Mouse (Mus musculus): ENCODE results near the gene Cfap74. TPM values are rescaled to one million over a fixed set of nuclear protein-coding genes. Genes with fewer than 3 reads are reported as not detected.

Gene Cfap74
- polyA plus RNA-seq, 1 experiment from 2014 or later, result 4.5 TPM

DNA sequence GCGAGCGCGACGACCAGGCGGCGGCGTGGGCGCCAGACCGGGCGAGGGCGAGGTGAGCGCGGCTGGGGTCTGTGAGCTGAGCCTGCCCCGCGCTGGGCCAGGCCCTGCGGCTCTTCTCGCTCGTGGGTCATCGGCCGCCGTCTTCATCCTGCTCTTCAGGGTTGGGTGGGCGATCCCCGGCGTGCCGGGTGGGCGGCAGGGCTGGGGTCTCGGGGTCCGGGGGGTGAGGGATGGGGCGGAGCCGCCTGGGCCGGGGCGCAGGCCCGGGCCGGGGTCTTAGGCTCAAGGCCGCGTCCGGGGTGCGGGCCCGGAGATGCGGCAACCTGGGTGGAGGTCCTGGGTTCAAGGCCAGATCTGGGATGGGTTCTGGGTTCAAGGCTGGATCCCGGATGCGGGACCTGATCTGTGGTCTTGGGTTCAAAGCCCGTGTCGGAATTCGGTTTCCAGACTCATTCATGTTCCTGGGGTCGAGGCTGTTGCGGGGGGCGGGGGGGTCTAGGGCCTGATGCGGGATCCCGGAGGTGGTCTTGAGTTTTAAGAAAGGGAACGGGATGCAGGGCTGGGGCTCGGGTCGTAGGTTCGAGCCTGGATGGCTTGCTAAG, 82.6 kb downstream of the Cfap74 start:
- Histone ChIP-seq H3K4me1 (ENCODE audit: control insufficient read depth, insufficient read depth, low read length) (peaks cover 32% of the 10 kb centered on the region), H3K27me3 (replicated peaks; ENCODE audit: control insufficient read depth, insufficient read depth, low read length) (no peaks in the 10 kb centered on the region), H3K4me2 (ENCODE audit: low read length) (peak overlapping the region; percentile 77), H3K27ac (ENCODE audit: low read depth, low read length) (peak overlapping the region; percentile 94), H3K36me3 (ENCODE audit: control insufficient read depth, insufficient read depth, low read length) (no peaks in the 10 kb centered on the region), H3K9me3 (replicated peaks; ENCODE audit: control insufficient read depth, low read length) (no peaks in the 10 kb centered on the region), H3K4me3 (ENCODE audit: low read depth, low read length) (peak overlapping the region; percentile 99), H3K9ac (ENCODE audit: low read length) (peak overlapping the region; percentile 100)
- ATAC-seq (peak; percentile 57), DNase-seq (ENCODE audit: low spot score) (peak; percentile 44)
- under 1% methylated on average over 47 of the region's 54 CpGs for WGBS

DNA sequence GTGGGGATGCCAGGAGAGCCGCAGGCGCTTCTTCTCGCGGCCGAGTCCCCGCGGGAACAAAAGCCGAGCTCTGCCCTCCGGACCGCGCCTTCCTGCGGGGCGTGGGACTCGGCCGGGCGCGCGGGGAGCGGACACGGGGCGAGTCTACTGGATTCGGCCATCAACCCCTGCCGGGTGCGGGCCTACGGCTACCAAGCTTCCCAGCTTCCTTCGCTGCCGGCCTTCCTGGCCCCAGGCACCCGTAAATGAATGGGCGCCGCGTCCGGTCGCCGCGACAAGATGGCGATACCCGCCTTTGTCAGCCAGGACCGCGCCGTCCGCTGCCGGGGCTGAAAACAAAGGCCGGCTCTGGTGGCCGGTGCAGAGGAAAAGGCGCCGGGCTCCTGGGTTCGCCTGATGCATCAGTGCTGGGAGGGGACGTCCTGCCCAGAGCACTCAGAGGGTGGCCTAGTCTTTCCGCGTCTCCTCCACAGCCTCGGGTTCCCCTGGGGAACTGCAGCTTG, 83.2 kb downstream of the Cfap74 start:
- WGBS, result under 1% methylated on average over 50 of the region's 51 CpGs
- peak overlapping the region; percentile 100 for H3K9ac ChIP-seq (ENCODE audit: low read length)
- H3K27me3 ChIP-seq (replicated peaks; ENCODE audit: control insufficient read depth, insufficient read depth, low read length), result no peaks in the 10 kb centered on the region
- peak overlapping the region; percentile 77 for H3K4me2 ChIP-seq (ENCODE audit: low read length)
- ATAC-seq (peak; percentile 33), DNase-seq (ENCODE audit: low spot score) (peak; percentile 52)
- H3K36me3 ChIP-seq (ENCODE audit: control insufficient read depth, insufficient read depth, low read length), result no peaks in the 10 kb centered on the region
- peaks cover 32% of the 10 kb centered on the region for H3K4me1 ChIP-seq (ENCODE audit: control insufficient read depth, insufficient read depth, low read length)
- H3K27ac ChIP-seq (ENCODE audit: low read depth, low read length), result peak overlapping the region; percentile 94
- peak overlapping the region; percentile 99 for H3K4me3 ChIP-seq (ENCODE audit: low read depth, low read length)
- H3K9me3 ChIP-seq (replicated peaks; ENCODE audit: control insufficient read depth, low read length), result no peaks in the 10 kb centered on the region

DNA sequence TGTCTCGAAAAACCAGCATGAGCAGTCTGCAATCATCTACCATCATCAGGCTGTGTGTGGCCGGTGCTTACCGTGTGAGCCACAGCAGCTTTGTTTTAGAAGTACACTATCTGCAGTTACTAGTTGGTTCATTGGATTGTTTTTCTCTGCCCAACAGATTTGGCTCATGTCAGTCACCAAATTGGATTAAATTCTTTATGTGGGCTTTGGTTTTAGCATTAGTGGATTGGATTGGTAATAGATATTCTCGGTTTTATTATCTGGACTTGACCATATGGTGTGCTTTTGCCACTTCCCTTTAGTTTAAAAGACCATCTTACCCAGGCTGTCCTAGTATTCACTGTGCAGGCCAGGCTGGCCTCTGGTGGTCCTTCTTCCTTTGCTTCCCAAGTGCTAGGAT, 85.9 kb downstream of the Cfap74 start:
- DNase-seq (ENCODE audit: low spot score) (no peak), ATAC-seq (no peak)
- H3K4me1 ChIP-seq (ENCODE audit: control insufficient read depth, insufficient read depth, low read length), result peaks cover 25% of the 10 kb centered on the region
- H3K27ac ChIP-seq (ENCODE audit: low read depth, low read length), result no peak overlapping the region
- 68% methylated on average over 4 of the region's 4 CpGs for WGBS
- no peaks in the 10 kb centered on the region for H3K9me3 ChIP-seq (replicated peaks; ENCODE audit: control insufficient read depth, low read length)
- H3K4me2 ChIP-seq (ENCODE audit: low read length), result 0 out of 2 replicates have a peak overlapping the region, but pooled peaks have one; percentile 2
- H3K36me3 ChIP-seq (ENCODE audit: control insufficient read depth, insufficient read depth, low read length), result no peaks in the 10 kb centered on the region
- H3K27me3 ChIP-seq (replicated peaks; ENCODE audit: control insufficient read depth, insufficient read depth, low read length), result no peaks in the 10 kb centered on the region
- H3K9ac ChIP-seq (ENCODE audit: low read length), result peak overlapping the region; percentile 25; the same call in 1 of the 2 replicates
- no peak overlapping the region for H3K4me3 ChIP-seq (ENCODE audit: low read depth, low read length)

DNA sequence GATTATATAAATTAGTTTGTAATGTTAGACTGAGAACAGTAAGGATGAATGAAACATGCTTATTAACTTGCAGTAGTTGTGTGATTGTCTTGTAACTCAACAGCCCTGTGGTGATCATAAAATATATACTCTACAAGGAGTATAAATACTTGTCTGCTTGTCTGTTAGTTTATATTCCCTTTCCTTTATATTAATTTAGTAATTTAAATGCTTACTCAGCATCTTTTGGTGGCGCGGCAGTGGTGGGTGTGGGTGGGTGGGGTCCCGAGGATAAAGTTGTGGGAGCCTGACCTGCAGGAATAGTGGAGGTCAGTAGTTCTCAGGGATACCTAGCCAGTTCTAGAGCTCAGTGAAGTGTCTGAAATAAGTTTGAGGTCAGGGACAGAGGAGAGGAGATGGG, 89.0 kb downstream of the Cfap74 start:
- ATAC-seq (no peak), DNase-seq (ENCODE audit: low spot score) (no peak)
- Histone ChIP-seq H3K4me3 (ENCODE audit: low read depth, low read length) (no peak overlapping the region), H3K27me3 (replicated peaks; ENCODE audit: control insufficient read depth, insufficient read depth, low read length) (no peaks in the 10 kb centered on the region), H3K9ac (ENCODE audit: low read length) (no peak overlapping the region), H3K4me2 (ENCODE audit: low read length) (no peak overlapping the region), H3K27ac (ENCODE audit: low read depth, low read length) (no peak overlapping the region), H3K9me3 (replicated peaks; ENCODE audit: control insufficient read depth, low read length) (no peaks in the 10 kb centered on the region), H3K36me3 (ENCODE audit: control insufficient read depth, insufficient read depth, low read length) (no peaks in the 10 kb centered on the region), H3K4me1 (ENCODE audit: control insufficient read depth, insufficient read depth, low read length) (peaks cover 18% of the 10 kb centered on the region)
- WGBS, result 93% methylated on average over 3 of the region's 3 CpGs

DNA sequence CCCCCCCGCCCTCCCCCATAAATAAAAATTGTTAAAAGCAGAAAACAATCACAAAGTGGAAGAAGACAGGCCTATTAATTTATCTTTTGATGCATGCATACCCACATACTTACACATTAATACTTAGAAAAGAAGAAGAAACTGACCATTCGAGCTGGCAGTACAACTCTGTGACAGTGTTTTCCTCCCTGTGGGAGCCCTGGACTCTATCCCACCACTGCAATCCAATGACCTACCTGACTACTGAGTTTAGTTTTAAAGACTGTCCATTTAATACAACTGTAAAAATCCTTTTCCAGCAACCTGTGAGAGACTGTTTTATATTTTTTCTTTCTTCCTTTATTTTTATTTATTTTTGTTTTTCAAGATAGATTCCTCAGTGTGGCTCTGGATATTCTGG, 92.1 kb downstream of the Cfap74 start:
- Histone ChIP-seq H3K4me1 (ENCODE audit: control insufficient read depth, insufficient read depth, low read length) (peaks cover 6% of the 10 kb centered on the region; the same call in 1 of the 2 replicates), H3K27me3 (replicated peaks; ENCODE audit: control insufficient read depth, insufficient read depth, low read length) (no peaks in the 10 kb centered on the region), H3K36me3 (ENCODE audit: control insufficient read depth, insufficient read depth, low read length) (no peaks in the 10 kb centered on the region), H3K9ac (ENCODE audit: low read length) (no peak overlapping the region), H3K4me3 (ENCODE audit: low read depth, low read length) (no peak overlapping the region), H3K9me3 (replicated peaks; ENCODE audit: control insufficient read depth, low read length) (no peaks in the 10 kb centered on the region), H3K27ac (ENCODE audit: low read depth, low read length) (no peak overlapping the region), H3K4me2 (ENCODE audit: low read length) (no peak overlapping the region)
- no peak for DNase-seq (ENCODE audit: low spot score)
- ATAC-seq, result no peak
- 70% methylated on average over 2 of the region's 2 CpGs for WGBS

DNA sequence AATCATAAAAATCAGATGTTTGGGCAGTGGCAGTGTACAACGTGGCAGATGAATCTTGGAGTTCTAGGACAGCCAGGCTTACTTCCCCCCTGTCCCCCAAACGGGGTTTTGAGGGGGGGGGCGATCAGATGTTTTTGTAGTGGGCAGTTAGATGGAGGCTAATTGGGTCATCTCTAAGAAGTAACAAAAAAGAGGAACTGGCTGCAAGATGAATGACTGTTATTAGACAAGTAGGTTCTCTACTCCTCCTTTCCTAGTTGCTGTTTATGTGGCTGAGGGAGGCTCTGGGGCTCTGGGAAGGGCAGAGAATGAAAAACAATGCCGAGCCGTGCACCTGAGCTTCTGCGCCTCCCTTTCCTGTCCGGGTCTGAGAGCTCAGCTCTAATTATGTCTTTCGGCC, 96.1 kb downstream of the Cfap74 start:
- H3K9me3 ChIP-seq (replicated peaks; ENCODE audit: control insufficient read depth, low read length), result no peaks in the 10 kb centered on the region
- WGBS, result 74% methylated on average over 8 of the region's 8 CpGs
- H3K4me1 ChIP-seq (ENCODE audit: control insufficient read depth, insufficient read depth, low read length), result peaks cover 6% of the 10 kb centered on the region; the same call in 1 of the 2 replicates
- H3K4me3 ChIP-seq (ENCODE audit: low read depth, low read length), result no peak overlapping the region
- no peak overlapping the region for H3K4me2 ChIP-seq (ENCODE audit: low read length)
- DNase-seq (ENCODE audit: low spot score), result no peak
- no peak overlapping the region for H3K27ac ChIP-seq (ENCODE audit: low read depth, low read length)
- no peaks in the 10 kb centered on the region for H3K36me3 ChIP-seq (ENCODE audit: control insufficient read depth, insufficient read depth, low read length)
- no peak overlapping the region for H3K9ac ChIP-seq (ENCODE audit: low read length)
- no peaks in the 10 kb centered on the region for H3K27me3 ChIP-seq (replicated peaks; ENCODE audit: control insufficient read depth, insufficient read depth, low read length)
- ATAC-seq, result no peak

DNA sequence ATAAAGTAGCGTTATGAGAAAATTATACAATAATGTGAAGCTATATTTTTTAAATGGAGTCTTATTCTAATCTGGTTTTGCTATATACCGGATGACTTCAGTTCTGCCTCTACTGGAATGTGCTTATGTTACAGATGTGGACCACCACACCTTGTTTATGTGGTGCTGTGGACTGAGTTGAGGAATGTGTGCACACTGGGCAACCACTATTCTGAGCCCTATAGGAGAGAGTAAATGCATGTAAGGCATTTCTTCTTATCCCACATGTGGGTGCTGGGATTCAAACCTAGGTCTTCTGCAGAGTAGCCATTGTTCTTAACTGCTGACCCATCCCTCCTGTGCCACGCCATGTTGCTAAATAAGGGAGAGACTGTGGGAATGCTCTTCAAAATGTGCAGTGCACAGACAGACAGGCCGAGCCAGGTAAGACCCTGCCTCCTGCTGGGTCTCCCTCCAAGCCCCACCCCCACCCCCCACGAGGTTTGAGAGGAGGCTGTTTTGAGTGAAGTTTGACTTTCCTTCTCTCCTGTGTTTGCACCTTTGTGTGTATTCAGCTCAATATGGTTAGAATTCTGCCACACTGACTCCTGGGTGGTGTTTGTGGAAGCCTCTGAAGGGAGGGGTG, 96.8 kb downstream of the Cfap74 start:
- no peaks in the 10 kb centered on the region for H3K27me3 ChIP-seq (replicated peaks; ENCODE audit: control insufficient read depth, insufficient read depth, low read length)
- ATAC-seq (no peak), DNase-seq (ENCODE audit: low spot score) (no peak)
- no peak overlapping the region for H3K4me3 ChIP-seq (ENCODE audit: low read depth, low read length)
- H3K4me1 ChIP-seq (ENCODE audit: control insufficient read depth, insufficient read depth, low read length), result peaks cover 6% of the 10 kb centered on the region
- no peak overlapping the region for H3K4me2 ChIP-seq (ENCODE audit: low read length)
- no peak overlapping the region for H3K27ac ChIP-seq (ENCODE audit: low read depth, low read length)
- no peaks in the 10 kb centered on the region for H3K9me3 ChIP-seq (replicated peaks; ENCODE audit: control insufficient read depth, low read length)
- WGBS, result 78% methylated on average over 5 of the region's 5 CpGs
- H3K9ac ChIP-seq (ENCODE audit: low read length), result no peak overlapping the region
- no peaks in the 10 kb centered on the region for H3K36me3 ChIP-seq (ENCODE audit: control insufficient read depth, insufficient read depth, low read length)

DNA sequence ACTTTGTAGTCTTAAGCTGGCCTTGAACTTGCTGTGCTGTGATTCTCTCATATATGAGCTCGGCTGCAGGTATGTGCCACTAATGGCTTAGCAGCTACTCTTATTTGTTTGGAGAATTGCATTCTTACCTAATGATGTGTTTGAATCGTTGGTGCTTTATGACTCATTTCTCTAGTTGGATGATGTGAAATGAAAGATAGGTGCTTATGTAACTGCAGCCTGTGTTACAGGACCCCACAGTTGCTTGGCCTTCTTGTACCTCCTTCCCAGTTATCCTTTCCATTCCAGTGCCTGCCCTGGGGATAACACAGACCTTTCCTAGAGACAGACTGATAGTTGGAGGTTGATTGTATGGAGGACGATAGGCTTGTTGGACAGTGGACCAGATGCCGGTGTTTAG, 99.6 kb downstream of the Cfap74 start:
- peaks cover 6% of the 10 kb centered on the region for H3K4me1 ChIP-seq (ENCODE audit: control insufficient read depth, insufficient read depth, low read length)
- H3K4me2 ChIP-seq (ENCODE audit: low read length), result no peak overlapping the region
- DNase-seq (ENCODE audit: low spot score) (no peak), ATAC-seq (no peak)
- H3K27me3 ChIP-seq (replicated peaks; ENCODE audit: control insufficient read depth, insufficient read depth, low read length), result no peaks in the 10 kb centered on the region
- no peaks in the 10 kb centered on the region for H3K9me3 ChIP-seq (replicated peaks; ENCODE audit: control insufficient read depth, low read length)
- H3K4me3 ChIP-seq (ENCODE audit: low read depth, low read length), result no peak overlapping the region
- H3K36me3 ChIP-seq (ENCODE audit: control insufficient read depth, insufficient read depth, low read length), result no peaks in the 10 kb centered on the region
- H3K9ac ChIP-seq (ENCODE audit: low read length), result no peak overlapping the region
- WGBS, result 88% methylated on average over 4 of the region's 4 CpGs
- H3K27ac ChIP-seq (ENCODE audit: low read depth, low read length), result no peak overlapping the region

DNA sequence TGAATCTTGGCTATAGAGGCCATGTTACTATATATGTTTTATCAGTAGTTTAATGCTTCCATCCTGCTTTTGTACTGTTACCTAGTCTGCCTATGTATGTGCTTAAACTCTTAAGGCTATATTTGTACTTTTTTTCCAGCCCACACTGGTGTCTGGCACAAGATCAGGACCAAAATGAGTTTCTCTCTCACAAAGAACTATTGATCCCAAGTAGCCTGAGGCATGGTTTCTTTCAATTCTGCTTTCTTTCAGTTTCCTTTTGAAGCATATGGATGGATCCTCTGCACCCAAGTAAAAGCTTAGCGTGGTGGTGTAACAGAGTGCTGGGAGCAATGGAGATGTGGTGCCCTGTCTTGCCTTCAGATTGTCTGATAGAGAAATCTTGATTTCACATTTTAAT, 102.0 kb downstream of the Cfap74 start:
- Histone ChIP-seq H3K27ac (ENCODE audit: low read depth, low read length) (no peak overlapping the region), H3K4me2 (ENCODE audit: low read length) (no peak overlapping the region), H3K4me1 (ENCODE audit: control insufficient read depth, insufficient read depth, low read length) (no peaks in the 10 kb centered on the region; the same call in 1 of the 2 replicates), H3K9ac (ENCODE audit: low read length) (no peak overlapping the region), H3K9me3 (replicated peaks; ENCODE audit: control insufficient read depth, low read length) (no peaks in the 10 kb centered on the region), H3K27me3 (replicated peaks; ENCODE audit: control insufficient read depth, insufficient read depth, low read length) (no peaks in the 10 kb centered on the region), H3K4me3 (ENCODE audit: low read depth, low read length) (no peak overlapping the region), H3K36me3 (ENCODE audit: control insufficient read depth, insufficient read depth, low read length) (peaks cover 3% of the 10 kb centered on the region; the same call in 1 of the 2 replicates)
- WGBS, result 39% methylated on average over 1 of the region's 1 CpGs
- DNase-seq (ENCODE audit: low spot score), result peak; percentile 27
- ATAC-seq, result no peak
